Mouse (Mus musculus): ENCODE results near the gene Timeless. TPM values are rescaled to one million over a fixed set of nuclear protein-coding genes. Genes with fewer than 3 reads are reported as not detected.

Timeless gene
- total RNA-seq, 2 experiments from 2014 or later, result 24.5 to 28.7 TPM

- DNase-seq, result peak; percentile 82
Measured at GRCm38 (mm10) chr10:128297622-128298021, 65.8 kb downstream of the Timeless start.

- DNase-seq, result no peak
Measured at GRCm38 (mm10) chr10:128298243-128298642, 66.4 kb downstream of the Timeless start.

- DNase-seq, result no peak
Measured at GRCm38 (mm10) chr10:128298702-128299171, 66.9 kb downstream of the Timeless start, which contains the start of gene Il23a. TSS of gene Il23a (minus strand) at chr10:128298752.

GRCm38 (mm10) chr10:128302357-128302756, 70.5 kb downstream of the Timeless start:
- DNase-seq, result no peak

Other genes with a start within 250 kb of the Timeless start
- gene Hsd17b6, start 224.5 kb upstream of the Timeless start, total RNA-seq (2021), result not detected
- gene Prim1, start 216.9 kb upstream of the Timeless start, total RNA-seq (2021), result 10 to 100 TPM; 30.0 to 31.1 TPM
- 100 to 1,000 TPM; 738 to 766 TPM for gene Naca, start 196.5 kb upstream of the Timeless start, total RNA-seq (2021)
- 100 to 1,000 TPM; 125 to 132 TPM for gene Ptges3, start 173.1 kb upstream of the Timeless start, total RNA-seq (2021)
- gene Atp5b, start 148.8 kb upstream of the Timeless start, total RNA-seq (2021), result 1,000 to 10,000 TPM; 6,416 to 6,613 TPM
- 10 to 100 TPM; 28.0 to 30.0 TPM for gene Baz2a, start 140.5 kb upstream of the Timeless start, total RNA-seq (2021)
- gene Rbms2, start 51.8 kb upstream of the Timeless start, total RNA-seq (2021), result 10 to 100 TPM; 95.9 to 97.3 TPM
- gene Gls2, start 37.6 kb upstream of the Timeless start, total RNA-seq (2021), result 1 to 10 TPM in 1 of 2 experiments, under 1 TPM in 1; 0.48 to 1.2 TPM
- gene Spryd4, start 20.3 kb upstream of the Timeless start, total RNA-seq (2021), result 10 to 100 TPM; 39.6 to 41.5 TPM
- not detected for gene Mip, start 6.2 kb upstream of the Timeless start, total RNA-seq (2021)
- under 1 TPM in 1 of 2 experiments, not detected in 1; 0.29 TPM for gene Apon, start 22.0 kb downstream of the Timeless start, total RNA-seq (2021)
- gene Apof, start 36.6 kb downstream of the Timeless start, total RNA-seq (2021), result not detected
- gene Stat2, start 38.5 kb downstream of the Timeless start, total RNA-seq (2021), result 10 to 100 TPM in 1 of 2 experiments, 1 to 10 TPM in 1; 10.0 TPM
- 1 to 10 TPM; 1.5 to 2.2 TPM for gene Il23a, start 66.7 kb downstream of the Timeless start, total RNA-seq (2021)
- gene Pan2, start 71.3 kb downstream of the Timeless start, total RNA-seq (2021), result 10 to 100 TPM; 17.6 to 18.1 TPM
- gene Cnpy2, start 90.4 kb downstream of the Timeless start, total RNA-seq (2021), result 100 to 1,000 TPM in 1 of 2 experiments, 10 to 100 TPM in 1; 92.1 to 100 TPM
- gene Cs, start 105.7 kb downstream of the Timeless start, total RNA-seq (2021), result 100 to 1,000 TPM; 819 to 825 TPM
- gene Coq10a, start 136.9 kb downstream of the Timeless start, total RNA-seq (2021), result 10 to 100 TPM; 82.0 to 85.7 TPM
- 10 to 100 TPM; 44.4 to 44.9 TPM for gene Ankrd52, start 145.1 kb downstream of the Timeless start, total RNA-seq (2021)
- not detected for gene Slc39a5, start 169.2 kb downstream of the Timeless start, total RNA-seq (2021)
- 10 to 100 TPM; 44.1 to 47.1 TPM for gene Nabp2, start 179.4 kb downstream of the Timeless start, total RNA-seq (2021)
- 10 to 100 TPM; 25.0 to 27.0 TPM for gene Rnf41, start 179.6 kb downstream of the Timeless start, total RNA-seq (2021)
- gene Smarcc2, start 227.2 kb downstream of the Timeless start, total RNA-seq (2021), result 10 to 100 TPM; 97.0 to 97.3 TPM

All from heart, postnatal 4 days (tissue).